Mouse (Mus musculus) olfactory bulb, adult 2 months (tissue): ENCODE results near the gene Grasp.

Experiments used
- CTCF ChIP-seq: fragments of 200-500 bp; IDR thresholded peaks from 2 replicates; pipeline ENCODE4 v1.5.1; 2012; ENCODE audit warnings: low read depth, mild to moderate bottlenecking, low read length, moderate library complexity; ENCODE audit not compliant: insufficient read depth
- POLR2A ChIP-seq: fragments of 200-500 bp; IDR thresholded peaks from 2 replicates; pipeline ENCODE4 v1.6.1; 2012; ENCODE audit warnings: mild to moderate bottlenecking, low read depth, low read length, moderate library complexity; ENCODE audit not compliant: insufficient read depth

DNA sequence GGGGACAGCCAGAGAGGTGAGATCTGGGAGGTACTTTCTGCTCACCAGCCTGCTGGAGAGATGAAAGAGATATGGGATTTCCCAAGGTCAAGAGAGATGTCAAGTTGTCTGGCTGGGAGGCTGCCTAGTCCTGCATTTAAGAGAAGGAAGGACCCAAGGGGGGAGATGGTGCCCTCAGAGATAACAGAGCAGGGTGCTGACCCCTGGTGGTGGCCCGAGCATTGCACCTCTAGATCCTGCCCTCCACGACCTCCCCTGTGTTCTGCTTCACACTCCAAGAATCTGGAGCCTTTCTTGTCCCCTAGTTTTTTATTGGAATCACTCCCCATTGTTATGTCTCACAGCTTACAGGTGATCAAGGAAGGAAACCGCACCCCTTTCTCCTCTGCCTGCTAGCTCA, 12.9 kb downstream of the Grasp start:
- TF ChIP-seq CTCF (peak; percentile 72; the same call in 1 of the 2 replicates), POLR2A (no peak)
